Mouse (Mus musculus): ENCODE results near the gene Alk.

GRCm38 (mm10) chr17:72158857-72159385, 445.5 kb downstream of the Alk start:
- TF ChIP-seq EP300 (optimal IDR thresholded peaks at IDR 0.05) (no peak), CTCF (IDR thresholded peaks at IDR 0.05; ENCODE audit: low read depth) (no peak)
